Mouse (Mus musculus) heart, embryonic 14.5 days (tissue): ENCODE measurements at regions not wholly inside any gene's neighbourhood (a gene's known extent, or its start where the extent isn't known, plus 50 kb on each side); places are given as distances from the start of the nearest gene placed in this dataset.

ENCODE experiments used
- ATAC-seq: fragments of 200-750 bp; cut with Nextera tagmentation; 2 replicates; pipeline ENCODE4 v1.8.0; 2017; ENCODE audit warnings: low read depth, moderate TSS enrichment; ENCODE audit not compliant: insufficient number of reproducible peaks, insufficient read depth, low FRiP score
- H3K27ac ChIP-seq, 2 experiments: fragments of 200-500 bp in 1 of 2; fragments of 300-500 bp in 1 of 2; sonication (generic) in 1 of 2; replicated peaks in 1 of 2; 2 replicates each; pipeline ENCODE4 v1.5.1; 2012 to 2014; ENCODE audit warnings: low read depth in 2 of 2, low read length in 2 of 2, control low read depth in 1 of 2, mild to moderate bottlenecking in 1 of 2, mixed read lengths in 1 of 2; ENCODE audit not compliant: control insufficient read depth in 1 of 2, insufficient read depth in 1 of 2
- H3K27me3 ChIP-seq: fragments of 300-500 bp; sonication (generic); 2 replicates; pipeline ENCODE4 v1.6.1; 2014; ENCODE audit warnings: mild to moderate bottlenecking, low read length, control low read depth; ENCODE audit not compliant: control insufficient read depth, insufficient read depth
- H3K36me3 ChIP-seq: fragments of 300-500 bp; sonication (generic); 2 replicates; pipeline ENCODE4 v1.6.1; 2014; ENCODE audit warnings: mild to moderate bottlenecking, control low read depth, low read length, mixed read lengths; ENCODE audit not compliant: control insufficient read depth, insufficient read depth
- H3K4me1 ChIP-seq, 2 experiments: fragments of 200-500 bp in 1 of 2; fragments of 300-500 bp in 1 of 2; sonication (generic) in 1 of 2; 2 replicates each; pipeline ENCODE4 v1.6.1; 2012 to 2014; ENCODE audit warnings: low read length in 2 of 2, control low read depth in 1 of 2, mixed read lengths in 1 of 2; ENCODE audit not compliant: control insufficient read depth in 2 of 2, insufficient read depth in 2 of 2
- H3K4me2 ChIP-seq: fragments of 300-500 bp; sonication (generic); 2 replicates; pipeline ENCODE4 v1.6.1; 2014; ENCODE audit warnings: mild to moderate bottlenecking, low read length
- H3K4me3 ChIP-seq, 2 experiments: fragments of 200-500 bp in 1 of 2; fragments of 300-500 bp in 1 of 2; sonication (generic) in 1 of 2; 2 replicates each; pipeline ENCODE4 v1.5.1; 2012 to 2014; ENCODE audit warnings: low read length in 2 of 2, mild to moderate bottlenecking in 2 of 2, control low read depth in 1 of 2, low read depth in 1 of 2, moderate library complexity in 1 of 2; ENCODE audit not compliant: control insufficient read depth in 1 of 2, insufficient read depth in 1 of 2
- H3K9ac ChIP-seq: fragments of 300-500 bp; sonication (generic); 2 replicates; pipeline ENCODE4 v1.6.1; 2014; ENCODE audit warnings: mild to moderate bottlenecking, low read length
- H3K9me3 ChIP-seq: fragments of 300-500 bp; sonication (generic); 2 replicates; pipeline ENCODE4 v1.6.1; 2016; ENCODE audit warnings: low read length, control low read depth; ENCODE audit not compliant: control insufficient read depth
- WGBS: fragments of 180-500 bp; shearing (Covaris S2); extraction: QIAGEN DNeasy Blood & Tissue Kit; methylation state at CpG from one replicate; pipeline ENCODE4 v1.1.7; 2014; 5-methylcytosine and 5-hydroxymethylcytosine counted together

- H3K9ac ChIP-seq, result no peak overlapping the region
- H3K4me1 ChIP-seq, result peaks cover 10 to 14% of the 10 kb centered on the region in 2 experiments
- 0 out of 4 replicates have a peak overlapping the region, but pooled peaks of 1 of the 2 experiments have one; percentile 24 for H3K27ac ChIP-seq
- H3K9me3 ChIP-seq, result no peaks in the 10 kb centered on the region
- 64% methylated on average over 11 of the region's 11 CpGs for WGBS
- no peaks in the 10 kb centered on the region for H3K27me3 ChIP-seq
- no peaks in the 10 kb centered on the region for H3K36me3 ChIP-seq
- no peak overlapping the region for H3K4me3 ChIP-seq
- no peak overlapping the region for H3K4me2 ChIP-seq
- no peak for ATAC-seq
These were observed 130.0 kb upstream of the Haao start for GRCm38 (mm10) chr17:83977725-83978124.

GRCm38 (mm10) chr17:83975813-83976212, 128.1 kb upstream of the Haao start:
- Histone ChIP-seq H3K4me2 (no peak overlapping the region), H3K27ac (no peak overlapping the region), H3K4me3 (no peak overlapping the region), H3K36me3 (no peaks in the 10 kb centered on the region), H3K27me3 (no peaks in the 10 kb centered on the region), H3K9me3 (no peaks in the 10 kb centered on the region), H3K9ac (no peak overlapping the region), H3K4me1 (peaks cover 6 to 9% of the 10 kb centered on the region in 2 experiments)
- no peak for ATAC-seq
- 62% methylated on average over 7 of the region's 7 CpGs for WGBS

GRCm38 (mm10) chr17:83973461-83974350, 125.9 kb upstream of the Haao start:
- ATAC-seq, result no peak
- Histone ChIP-seq H3K27ac (no peak overlapping the region), H3K27me3 (no peaks in the 10 kb centered on the region), H3K9ac (no peak overlapping the region), H3K4me1 (peaks cover 6 to 9% of the 10 kb centered on the region in 2 experiments), H3K4me2 (no peak overlapping the region), H3K9me3 (no peaks in the 10 kb centered on the region), H3K4me3 (no peak overlapping the region), H3K36me3 (no peaks in the 10 kb centered on the region)
- WGBS, result 32% methylated on average over 18 of the region's 18 CpGs

- Histone ChIP-seq H3K4me2 (no peak overlapping the region), H3K9me3 (no peaks in the 10 kb centered on the region), H3K4me1 (peaks cover 3 to 5% of the 10 kb centered on the region in 2 experiments), H3K9ac (no peak overlapping the region), H3K36me3 (no peaks in the 10 kb centered on the region), H3K27me3 (no peaks in the 10 kb centered on the region), H3K4me3 (no peak overlapping the region), H3K27ac (no peak overlapping the region)
- WGBS, result 91% methylated on average over 5 of the region's 5 CpGs
- ATAC-seq, result no peak
These were observed 125.1 kb upstream of the Haao start for GRCm38 (mm10) chr17:83972874-83973273.

GRCm38 (mm10) chr17:83972470-83972869, 124.7 kb upstream of the Haao start:
- 0 out of 2 replicates have a peak, but pooled peaks have one; percentile 18 for ATAC-seq
- Histone ChIP-seq H3K36me3 (no peaks in the 10 kb centered on the region), H3K4me3 (no peak overlapping the region), H3K9me3 (no peaks in the 10 kb centered on the region), H3K4me1 (peaks cover 0 to 3% of the 10 kb centered on the region in 2 experiments; a peak in 3 of 4 replicates), H3K27me3 (no peaks in the 10 kb centered on the region), H3K9ac (no peak overlapping the region), H3K27ac (0 out of 4 replicates have a peak overlapping the region, but pooled peaks of 1 of the 2 experiments have one; percentile 6), H3K4me2 (no peak overlapping the region)
- 93% methylated on average over 4 of the region's 4 CpGs for WGBS

- Histone ChIP-seq H3K27ac (0 out of 4 replicates have a peak overlapping the region, but pooled peaks of 1 of the 2 experiments have one; percentile 6), H3K36me3 (no peaks in the 10 kb centered on the region), H3K9ac (no peak overlapping the region), H3K27me3 (no peaks in the 10 kb centered on the region), H3K4me2 (no peak overlapping the region), H3K9me3 (no peaks in the 10 kb centered on the region), H3K4me3 (no peak overlapping the region), H3K4me1 (no peaks in the 10 kb centered on the region; a peak in 1 of 4 replicates)
- 35% methylated on average over 5 of the region's 5 CpGs for WGBS
- ATAC-seq, result no peak
These were observed 124.3 kb upstream of the Haao start for GRCm38 (mm10) chr17:83972026-83972425.

GRCm38 (mm10) chr17:83969407-83969826, 121.7 kb upstream of the Haao start:
- peak overlapping the region; percentile 31 to 38; a peak in 3 of 4 replicates for H3K27ac ChIP-seq
- 66% methylated on average over 7 of the region's 7 CpGs for WGBS
- H3K9me3 ChIP-seq, result no peaks in the 10 kb centered on the region
- H3K4me2 ChIP-seq, result no peak overlapping the region
- H3K36me3 ChIP-seq, result no peaks in the 10 kb centered on the region
- H3K4me1 ChIP-seq, result peaks cover 6 to 7% of the 10 kb centered on the region in 2 experiments; a peak in 3 of 4 replicates
- no peak overlapping the region for H3K9ac ChIP-seq
- H3K27me3 ChIP-seq, result no peaks in the 10 kb centered on the region
- 0 out of 2 replicates have a peak, but pooled peaks have one; percentile 45 for ATAC-seq
- no peak overlapping the region for H3K4me3 ChIP-seq
